25 mouse cellular contexts compared by ENCODE assay signal in genomic region chr6:141341385-141341784, GRCm38 (mm10).
A peak's percentile ranks its signal among the peaks of the same experiment; 100 is the strongest.
DNase-seq lines count a peak whose midpoint lies in the region; ATAC-seq and TF ChIP-seq lines count a peak whose summit lies in the region.
"Had no signal": no experiment of that assay in that cellular context is flagged by ENCODE, and none has a peak within 500 bp of the region (broad histone marks: within the 10 kb centered on the region; RNA-seq: fewer than 3 reads in every experiment).

No protein-coding gene starts in this region.

- no peak overlapping the region for H3K4me3 ChIP-seq in heart, postnatal 0 days (ENCODE audit: low read depth, low read length)
- no peak overlapping the region for H3K4me3 ChIP-seq in liver, adult 2 months (ENCODE audit: insufficient read depth, low read depth, low read length)
- H3K4me3 ChIP-seq in liver, postnatal 0 days (ENCODE audit: low read depth, low read length) = no peak overlapping the region
- no peak overlapping the region for H3K4me3 ChIP-seq in stomach, embryonic 16.5 days (replicated peaks; ENCODE audit: low read length)
- H3K4me3 ChIP-seq in stomach, postnatal 0 days (ENCODE audit: low read depth, low read length) = no peak overlapping the region
- H3K4me3 ChIP-seq: embryonic facial prominence, embryonic 12.5 days; hindbrain, embryonic 10.5 days; hindbrain, embryonic 15.5 days; left cerebral cortex, adult 2 months; limb, embryonic 12.5 days had no signal

- H3K79me2 ChIP-seq in liver, adult 2 months (ENCODE audit: control insufficient read depth, insufficient read depth, low read length) = no peaks in the 10 kb centered on the region

- DNase-seq in heart, postnatal 0 days (ENCODE audit: low spot score) = no peak
- no peak for DNase-seq in heart, postnatal 10 days
- DNase-seq in liver, adult 2 months (ENCODE audit: extremely low read depth, low read depth, low spot score) = peak; percentile 32
- no peak for DNase-seq in liver, postnatal 0 days
- DNase-seq in stomach, postnatal 0 days (ENCODE audit: low spot score) = no peak
- DNase-seq in layer of hippocampus, adult 8-10 months (ENCODE audit: low spot score in 2 of 2) = no peak
- DNase-seq: adrenal gland, postnatal 25 days; B cell, adult 2 months; cerebellum, adult 11-12 months; cerebellum, adult 9-11 months; embryo, embryonic 11 days; gastrocnemius, postnatal 14 days; midbrain, embryonic 14.5 days; retina, postnatal 1 day; right cerebral cortex, postnatal 14 days; thymus, postnatal 25 days had no signal

- no peaks in the 10 kb centered on the region for H3K36me3 ChIP-seq in heart, postnatal 0 days (replicated peaks; ENCODE audit: control insufficient read depth, insufficient read depth, low read length)
- no peaks in the 10 kb centered on the region for H3K36me3 ChIP-seq in liver, adult 2 months (ENCODE audit: control insufficient read depth, insufficient read depth, low read length)
- H3K36me3 ChIP-seq in liver, postnatal 0 days (replicated peaks; ENCODE audit: insufficient read depth, low read length) = no peaks in the 10 kb centered on the region
- H3K36me3 ChIP-seq in stomach, embryonic 16.5 days (ENCODE audit: control insufficient read depth, insufficient read depth, low read length) = no peaks in the 10 kb centered on the region
- H3K36me3 ChIP-seq in stomach, postnatal 0 days (ENCODE audit: control insufficient read depth, insufficient read depth, low read length) = no peaks in the 10 kb centered on the region
- H3K36me3 ChIP-seq: embryonic facial prominence, embryonic 12.5 days; hindbrain, embryonic 10.5 days; hindbrain, embryonic 15.5 days; limb, embryonic 12.5 days had no signal

- no peak for ATAC-seq in heart, postnatal 0 days (ENCODE audit: insufficient read depth, low read depth)
- ATAC-seq in liver, postnatal 0 days = no peak
- ATAC-seq in stomach, embryonic 16.5 days (ENCODE audit: insufficient read depth, low FRiP score) = 0 out of 2 replicates have a peak, but pooled peaks have one; percentile 37
- no peak for ATAC-seq in stomach, postnatal 0 days (ENCODE audit: low FRiP score, low TSS enrichment)
- ATAC-seq: forebrain, embryonic 14.5 days; inflammation-experienced regulatory T-cells, adult 6 months had no signal

- no peak for TF ChIP-seq CTCF in heart, postnatal 0 days (IDR thresholded peaks at IDR 0.05; ENCODE audit: low read depth)
- no peak for TF ChIP-seq CTCF in liver, adult 2 months (IDR thresholded peaks at IDR 0.05; ENCODE audit: low read depth, low read length)
- TF ChIP-seq CTCF in liver, postnatal 0 days (IDR thresholded peaks at IDR 0.05; ENCODE audit: low read depth) = no peak
- TF ChIP-seq CTCF in stomach, postnatal 0 days (IDR thresholded peaks at IDR 0.05; ENCODE audit: low read depth) = no peak

- 69% methylated on average over 2 of the region's 2 CpGs for WGBS in heart, postnatal 0 days
- 81% methylated on average over 2 of the region's 2 CpGs for WGBS in liver, adult 2 months
- 51% methylated on average over 2 of the region's 2 CpGs for WGBS in liver, postnatal 0 days (ENCODE audit: insufficient replicate concordance)
- 49% methylated on average over 2 of the region's 2 CpGs for WGBS in stomach, embryonic 16.5 days
- 43% methylated on average over 2 of the region's 2 CpGs for WGBS in stomach, postnatal 0 days

- intact Hi-C loops in heart, postnatal 10 days (cut with DNase I) = no loop called here

- no peaks in the 10 kb centered on the region for H3K9me3 ChIP-seq in heart, postnatal 0 days (replicated peaks; ENCODE audit: control insufficient read depth, low read length)
- H3K9me3 ChIP-seq in liver, postnatal 0 days (ENCODE audit: low read length) = no peaks in the 10 kb centered on the region
- H3K9me3 ChIP-seq in stomach, embryonic 16.5 days (replicated peaks; ENCODE audit: control insufficient read depth, low read length) = no peaks in the 10 kb centered on the region
- no peaks in the 10 kb centered on the region for H3K9me3 ChIP-seq in stomach, postnatal 0 days (ENCODE audit: control insufficient read depth, low read length)
- H3K9me3 ChIP-seq: embryonic facial prominence, embryonic 12.5 days; hindbrain, embryonic 10.5 days; hindbrain, embryonic 15.5 days; limb, embryonic 12.5 days had no signal

- no peaks in the 10 kb centered on the region for H3K27me3 ChIP-seq in heart, postnatal 0 days (ENCODE audit: control insufficient read depth, insufficient read depth, low read length)
- no peaks in the 10 kb centered on the region for H3K27me3 ChIP-seq in liver, adult 2 months (ENCODE audit: control insufficient read depth, insufficient read depth, low read length)
- no peaks in the 10 kb centered on the region for H3K27me3 ChIP-seq in liver, postnatal 0 days (ENCODE audit: insufficient read depth, low read length)
- no peaks in the 10 kb centered on the region for H3K27me3 ChIP-seq in stomach, embryonic 16.5 days (ENCODE audit: control insufficient read depth, insufficient read depth, low read length)
- no peaks in the 10 kb centered on the region for H3K27me3 ChIP-seq in stomach, postnatal 0 days (ENCODE audit: control insufficient read depth, insufficient read depth, low read length)
- H3K27me3 ChIP-seq: embryonic facial prominence, embryonic 12.5 days; hindbrain, embryonic 15.5 days; limb, embryonic 12.5 days had no signal

- no peak overlapping the region for H3K9ac ChIP-seq in heart, postnatal 0 days (replicated peaks; ENCODE audit: low read depth, low read length)
- H3K9ac ChIP-seq in liver, adult 2 months (ENCODE audit: low read depth, low read length) = no peak overlapping the region
- H3K9ac ChIP-seq in liver, postnatal 0 days (replicated peaks) = no peak overlapping the region
- H3K9ac ChIP-seq in stomach, embryonic 16.5 days (ENCODE audit: low read length) = no peak overlapping the region
- H3K9ac ChIP-seq in stomach, postnatal 0 days (ENCODE audit: low read length) = no peak overlapping the region
- H3K9ac ChIP-seq: embryonic facial prominence, embryonic 12.5 days; hindbrain, embryonic 15.5 days; limb, embryonic 12.5 days had no signal

- no peak for TF ChIP-seq EP300 in heart, postnatal 0 days (IDR thresholded peaks at IDR 0.05; ENCODE audit: low read depth)
- no peak for TF ChIP-seq EP300 in liver, postnatal 0 days (IDR thresholded peaks at IDR 0.05; ENCODE audit: low read depth)
- TF ChIP-seq EP300 in stomach, postnatal 0 days (optimal IDR thresholded peaks at IDR 0.05) = no peak

- 0 out of 2 replicates have a peak, but pooled peaks cover 18% of the 10 kb centered on the region for H3K4me1 ChIP-seq in heart, postnatal 0 days (ENCODE audit: control insufficient read depth, insufficient read depth)
- no peaks in the 10 kb centered on the region for H3K4me1 ChIP-seq in liver, adult 2 months (ENCODE audit: control insufficient read depth, insufficient read depth, low read length)
- H3K4me1 ChIP-seq in liver, postnatal 0 days (ENCODE audit: insufficient read depth) = no peaks in the 10 kb centered on the region
- H3K4me1 ChIP-seq in stomach, embryonic 16.5 days (ENCODE audit: control insufficient read depth, insufficient read depth, low read length) = no peaks in the 10 kb centered on the region
- no peaks in the 10 kb centered on the region for H3K4me1 ChIP-seq in stomach, postnatal 0 days (replicated peaks; ENCODE audit: control insufficient read depth, insufficient read depth)
- H3K4me1 ChIP-seq: embryonic facial prominence, embryonic 12.5 days; hindbrain, embryonic 10.5 days; hindbrain, embryonic 15.5 days; limb, embryonic 12.5 days had no signal

- no peak overlapping the region for H3K4me2 ChIP-seq in heart, postnatal 0 days (ENCODE audit: low read depth, low read length)
- H3K4me2 ChIP-seq in liver, postnatal 0 days (ENCODE audit: low read depth, low read length) = no peak overlapping the region
- no peak overlapping the region for H3K4me2 ChIP-seq in stomach, embryonic 16.5 days (ENCODE audit: low read depth, low read length)
- no peak overlapping the region for H3K4me2 ChIP-seq in stomach, postnatal 0 days (replicated peaks; ENCODE audit: low read depth)
- H3K4me2 ChIP-seq: embryonic facial prominence, embryonic 12.5 days; hindbrain, embryonic 15.5 days; limb, embryonic 12.5 days; liver, embryonic 11.5 days had no signal

- 0 out of 2 replicates have a peak overlapping the region, but pooled peaks have one; percentile 25 for H3K27ac ChIP-seq in heart, postnatal 0 days (ENCODE audit: low read depth)
- no peak overlapping the region for H3K27ac ChIP-seq in liver, adult 2 months (replicated peaks; ENCODE audit: insufficient read depth, low read depth, low read length)
- no peak overlapping the region for H3K27ac ChIP-seq in liver, postnatal 0 days (ENCODE audit: low read depth)
- H3K27ac ChIP-seq in stomach, embryonic 16.5 days (ENCODE audit: low read length) = no peak overlapping the region
- no peak overlapping the region for H3K27ac ChIP-seq in stomach, postnatal 0 days (replicated peaks)
- H3K27ac ChIP-seq: embryonic facial prominence, embryonic 12.5 days; hindbrain, embryonic 10.5 days; hindbrain, embryonic 15.5 days; left cerebral cortex, adult 2 months; limb, embryonic 12.5 days had no signal

- no peak for TF ChIP-seq POLR2A in liver, adult 2 months (IDR thresholded peaks at IDR 0.05; ENCODE audit: extremely low read depth, insufficient read depth, low read length)
